Mouse (Mus musculus) bone marrow, adult 2 months (tissue): ENCODE measurements around the gene Srsf10. TPM values are rescaled to one million over a fixed set of nuclear protein-coding genes. Genes with fewer than 3 reads are reported as not detected.
A peak's percentile ranks its signal among the peaks of the same experiment; 100 is the strongest.

Source experiments
- H3K27ac ChIP-seq: fragments of 200-500 bp; 2 replicates; pipeline ENCODE4 v1.5.1; 2012; ENCODE audit warnings: low read depth, mild to moderate bottlenecking, control low read depth, inconsistent platforms, low read length; ENCODE audit not compliant: control insufficient read depth, poor library complexity, insufficient read depth
- H3K4me1 ChIP-seq: fragments of 200-500 bp; 2 replicates; pipeline ENCODE4 v1.6.1; 2011; ENCODE audit warnings: low read length; ENCODE audit not compliant: control insufficient read depth, insufficient read depth
- H3K4me3 ChIP-seq: fragments of 200-500 bp; replicated peaks from 2 replicates; pipeline ENCODE3; 2011; ENCODE audit warnings: mild to moderate bottlenecking, low read depth, low read length, control low read depth; ENCODE audit not compliant: control insufficient read depth
- CTCF ChIP-seq: fragments of 200-500 bp; IDR thresholded peaks from 2 replicates; pipeline ENCODE4 v1.5.1; 2011; ENCODE audit warnings: low read length, control low read depth; ENCODE audit not compliant: control insufficient read depth, insufficient read depth
- POLR2A ChIP-seq: fragments of 200-500 bp; IDR thresholded peaks from 2 replicates; pipeline ENCODE4 v1.6.1; 2011; ENCODE audit warnings: low read depth, mild to moderate bottlenecking, control low read depth, low read length, borderline replicate concordance; ENCODE audit not compliant: control insufficient read depth
- WGBS: fragments of 180-500 bp; shearing (Covaris S2); methylation state at CpG from one replicate; pipeline ENCODE4 v1.1.7; 2018; 5-methylcytosine and 5-hydroxymethylcytosine counted together
- polyA plus RNA-seq: library from polyadenylated mRNA; stranded (reverse); fragments of >200 nt; gene quantifications from 2 replicates; pipeline ENCODE4 v1.2.4, GENCODE M21; 2011; ENCODE audit warnings: low replicate concordance; ENCODE audit not compliant: missing spikeins, insufficient read depth, insufficient read length

Gene Srsf10
- polyA plus RNA-seq, 1 experiment = 300 TPM

- H3K4me3 ChIP-seq = no peak overlapping the region
- WGBS = 79% methylated on average over 11 of the region's 11 CpGs
Measured at GRCm38 (mm10) chr4:135828491-135828890, 27.1 kb upstream of the Srsf10 start.

GRCm38 (mm10) chr4:135832070-135832469, 23.5 kb upstream of the Srsf10 start:
- TF ChIP-seq POLR2A = no peak
- no peak for TF ChIP-seq CTCF
- no peak overlapping the region for H3K4me3 ChIP-seq
- no peaks in the 10 kb centered on the region for H3K4me1 ChIP-seq
- H3K27ac ChIP-seq = no peak overlapping the region
- WGBS = 80% methylated on average over 11 of the region's 11 CpGs

More at GRCm38 (mm10) chr4:135828491-135828890, 27.1 kb upstream of the Srsf10 start:
- Histone ChIP-seq H3K27ac (no peak overlapping the region), H3K4me1 (no peaks in the 10 kb centered on the region; the same call in 1 of the 2 replicates)
- no peak for TF ChIP-seq POLR2A
- no peak for TF ChIP-seq CTCF

DNA sequence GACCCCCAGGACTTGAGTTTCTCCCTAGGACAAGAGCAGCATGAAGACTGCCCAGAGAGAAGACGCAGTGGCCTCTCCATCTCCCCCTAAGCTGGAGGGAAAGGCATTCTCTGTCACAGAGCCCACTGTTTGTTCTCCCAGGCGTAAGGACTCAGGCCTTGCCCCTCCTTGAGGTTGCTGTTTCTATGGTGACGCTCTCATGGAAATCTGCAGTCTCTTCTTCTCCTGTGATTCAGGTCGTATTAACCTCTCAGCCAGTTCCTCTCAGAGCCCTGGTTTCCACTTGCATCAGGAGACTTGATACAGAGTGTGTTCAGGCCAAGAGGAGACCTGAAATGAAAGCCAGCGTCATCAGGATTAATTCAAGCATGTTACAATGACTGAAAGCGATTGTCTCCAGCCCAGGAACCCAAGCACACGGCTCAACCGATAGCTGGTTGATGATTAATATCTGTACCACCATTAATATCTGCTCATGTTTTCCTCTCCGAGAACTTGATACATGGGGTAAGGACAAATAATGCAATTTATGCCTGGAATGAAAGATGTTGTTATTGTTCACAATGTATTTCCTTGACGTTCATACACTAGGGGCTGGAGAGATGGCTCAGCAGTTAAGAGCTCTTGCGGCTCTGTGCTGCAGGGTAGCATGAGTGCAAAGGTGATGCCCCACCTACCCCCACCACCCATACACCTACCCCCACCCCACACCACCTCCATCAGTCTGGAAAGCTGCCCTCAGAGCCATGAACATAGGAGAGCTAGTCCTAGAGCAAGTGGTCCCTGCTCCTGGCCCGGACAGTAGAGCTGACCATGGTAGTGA, 22.0 kb upstream of the Srsf10 start:
- no peak overlapping the region for H3K4me3 ChIP-seq
- no peaks in the 10 kb centered on the region for H3K4me1 ChIP-seq
- no peak for TF ChIP-seq CTCF
- TF ChIP-seq POLR2A = no peak
- no peak overlapping the region for H3K27ac ChIP-seq
- WGBS = 88% methylated on average over 12 of the region's 12 CpGs

GRCm38 (mm10) chr4:135834124-135834717, 21.3 kb upstream of the Srsf10 start:
- H3K4me3 ChIP-seq = no peak overlapping the region
- TF ChIP-seq POLR2A (no peak), CTCF (no peak)

DNA sequence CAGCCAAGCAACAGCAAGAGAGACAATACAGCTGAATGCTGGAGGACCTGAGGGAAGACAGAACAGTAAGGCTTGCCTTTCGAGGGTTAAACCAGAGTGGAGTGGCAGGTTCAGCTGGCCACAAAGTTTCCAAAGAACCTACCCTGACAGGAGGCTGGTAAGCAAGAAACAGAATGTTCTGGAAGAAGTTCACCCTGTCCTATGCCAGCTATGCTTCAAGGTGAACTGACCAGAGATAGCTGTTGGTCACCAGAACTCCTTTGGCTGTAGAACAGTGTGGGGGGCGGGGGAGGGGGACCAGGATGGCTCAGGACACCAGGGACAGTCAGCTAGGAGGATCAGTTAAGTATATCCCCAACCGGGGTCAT, 16.6 kb upstream of the Srsf10 start:
- TF ChIP-seq CTCF (no peak), POLR2A (no peak)
- H3K4me1 ChIP-seq = no peaks in the 10 kb centered on the region
- H3K4me3 ChIP-seq = no peak overlapping the region
- no peak overlapping the region for H3K27ac ChIP-seq
- 74% methylated on average over 3 of the region's 3 CpGs for WGBS

More at GRCm38 (mm10) chr4:135834124-135834717, 21.3 kb upstream of the Srsf10 start:
- no peak overlapping the region for H3K27ac ChIP-seq
- H3K4me1 ChIP-seq = no peaks in the 10 kb centered on the region
- WGBS = 85% methylated on average over 8 of the region's 8 CpGs

DNA sequence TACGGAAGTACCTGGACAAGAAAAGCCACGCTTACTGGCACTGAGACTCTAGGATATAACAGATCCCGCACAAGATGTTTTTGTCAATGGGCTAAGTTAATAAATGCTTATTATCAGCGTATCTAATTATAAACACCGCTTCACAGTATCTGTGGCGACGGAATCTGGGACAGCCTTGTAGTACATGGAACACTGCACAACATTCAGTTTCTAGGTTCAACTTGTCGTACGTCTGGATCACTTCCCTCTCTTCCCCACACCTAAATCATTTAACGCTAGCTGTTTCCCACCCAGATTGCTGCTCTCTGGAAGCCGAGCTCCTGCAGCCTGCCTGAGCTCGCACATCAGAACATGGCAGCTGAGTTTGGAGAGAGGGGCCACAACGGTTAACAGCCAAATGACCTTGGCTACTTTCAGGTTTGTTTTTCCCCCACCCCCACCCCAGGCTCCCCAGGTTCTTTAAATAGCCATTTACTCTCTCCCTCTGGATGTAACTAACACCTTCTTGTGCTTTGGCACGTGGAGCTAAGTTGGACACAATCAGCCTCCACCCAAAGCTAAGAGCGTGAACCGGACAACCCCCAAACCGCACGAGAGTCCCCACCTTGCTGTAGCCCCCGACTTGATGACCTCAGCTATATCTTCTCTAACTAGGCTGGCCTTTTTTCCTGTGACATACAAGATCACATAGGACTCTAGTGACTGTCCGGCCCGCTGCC, 16.1 kb upstream of the Srsf10 start:
- Histone ChIP-seq H3K4me1 (no peaks in the 10 kb centered on the region), H3K27ac (no peak overlapping the region), H3K4me3 (no peak overlapping the region)
- TF ChIP-seq POLR2A (no peak), CTCF (no peak)
- WGBS = 87% methylated on average over 21 of the region's 21 CpGs

- TF ChIP-seq POLR2A (no peak), CTCF (no peak)
- Histone ChIP-seq H3K4me3 (no peak overlapping the region), H3K27ac (no peak overlapping the region), H3K4me1 (no peaks in the 10 kb centered on the region)
- 65% methylated on average over 6 of the region's 6 CpGs for WGBS
Measured at GRCm38 (mm10) chr4:135844400-135844799, 11.1 kb upstream of the Srsf10 start.

DNA sequence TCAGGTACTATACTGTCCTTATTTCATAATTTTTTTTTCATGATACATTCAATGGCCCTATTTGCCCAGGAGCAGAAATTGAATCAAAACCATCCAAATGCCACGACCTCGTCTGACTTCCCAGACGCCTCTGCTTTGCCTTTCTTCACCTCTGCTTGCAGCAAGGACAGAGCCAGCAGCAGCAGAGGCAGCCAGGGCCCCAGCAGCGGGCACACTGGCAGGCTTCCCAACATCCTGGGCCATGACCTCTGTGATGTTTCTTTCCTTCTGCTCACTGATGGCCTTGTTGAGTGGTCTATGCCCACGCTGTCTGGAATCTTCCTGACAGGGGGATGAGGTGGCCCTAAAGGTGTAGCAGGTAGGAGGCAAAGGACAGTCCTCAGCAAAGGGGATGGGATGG, 8.0 kb upstream of the Srsf10 start:
- H3K27ac ChIP-seq = 0 out of 2 replicates have a peak overlapping the region, but pooled peaks have one; percentile 29
- 52% methylated on average over 5 of the region's 5 CpGs for WGBS
- no peak overlapping the region for H3K4me3 ChIP-seq
- TF ChIP-seq POLR2A = no peak
- TF ChIP-seq CTCF = no peak
- H3K4me1 ChIP-seq = no peaks in the 10 kb centered on the region; the same call in 1 of the 2 replicates
